Mouse (Mus musculus): ENCODE measurements at regions not wholly inside any gene's neighbourhood (a gene's known extent, or its start where the extent isn't known, plus 50 kb on each side); places are given as distances from the start of the nearest gene placed in this dataset.

GRCm38 (mm10) chrX:19219727-19220126 lies 261.4 kb downstream of the Tex13c3 start:
- H3K4me3 ChIP-seq (ENCODE audit: low read depth, low read length), result no peak overlapping the region
- ATAC-seq (ENCODE audit: insufficient number of reproducible peaks, insufficient read depth, low FRiP score, low read depth), result no peak
- H3K27me3 ChIP-seq (ENCODE audit: control insufficient read depth, insufficient read depth, low read length), result no peaks in the 10 kb centered on the region

GRCm38 (mm10) chrX:19219301-19219700 lies 261.8 kb downstream of the Tex13c3 start:
- Histone ChIP-seq H3K4me1 (ENCODE audit: control insufficient read depth, insufficient read depth, low read length) (no peaks in the 10 kb centered on the region), H3K27me3 (ENCODE audit: control insufficient read depth, insufficient read depth, low read length) (no peaks in the 10 kb centered on the region), H3K9ac (replicated peaks; ENCODE audit: low read depth, low read length) (no peak overlapping the region), H3K4me2 (replicated peaks; ENCODE audit: low read depth, low read length) (no peak overlapping the region), H3K27ac (ENCODE audit: low read length) (no peak overlapping the region), H3K9me3 (ENCODE audit: control insufficient read depth, low read depth, low read length) (no peaks in the 10 kb centered on the region), H3K4me3 (ENCODE audit: low read depth, low read length) (no peak overlapping the region), H3K36me3 (ENCODE audit: control insufficient read depth, insufficient read depth, low read length) (no peaks in the 10 kb centered on the region)
- 85% methylated on average over 2 of the region's 2 CpGs for WGBS
- no peak for ATAC-seq (ENCODE audit: insufficient number of reproducible peaks, insufficient read depth, low FRiP score, low read depth)

More at GRCm38 (mm10) chrX:19219727-19220126, 261.4 kb downstream of the Tex13c3 start:
- Histone ChIP-seq H3K9me3 (ENCODE audit: control insufficient read depth, low read depth, low read length) (no peaks in the 10 kb centered on the region), H3K4me1 (ENCODE audit: control insufficient read depth, insufficient read depth, low read length) (no peaks in the 10 kb centered on the region), H3K4me2 (replicated peaks; ENCODE audit: low read depth, low read length) (no peak overlapping the region), H3K27ac (ENCODE audit: low read length) (no peak overlapping the region), H3K36me3 (ENCODE audit: control insufficient read depth, insufficient read depth, low read length) (no peaks in the 10 kb centered on the region), H3K9ac (replicated peaks; ENCODE audit: low read depth, low read length) (no peak overlapping the region)
- 72% methylated on average over 2 of the region's 2 CpGs for WGBS

GRCm38 (mm10) chrX:19206420-19206819 lies 274.7 kb downstream of the Tex13c3 start:
- no peak for ATAC-seq (ENCODE audit: insufficient number of reproducible peaks, insufficient read depth, low FRiP score, low read depth)

GRCm38 (mm10) chrX:19202542-19202941 lies 278.6 kb downstream of the Tex13c3 start:
- Histone ChIP-seq H3K9ac (replicated peaks; ENCODE audit: low read depth, low read length) (no peak overlapping the region), H3K4me2 (replicated peaks; ENCODE audit: low read depth, low read length) (no peak overlapping the region), H3K4me1 (ENCODE audit: control insufficient read depth, insufficient read depth, low read length) (no peaks in the 10 kb centered on the region), H3K27me3 (ENCODE audit: control insufficient read depth, insufficient read depth, low read length) (no peaks in the 10 kb centered on the region), H3K9me3 (ENCODE audit: control insufficient read depth, low read depth, low read length) (no peaks in the 10 kb centered on the region), H3K27ac (ENCODE audit: low read length) (no peak overlapping the region), H3K36me3 (ENCODE audit: control insufficient read depth, insufficient read depth, low read length) (no peaks in the 10 kb centered on the region), H3K4me3 (ENCODE audit: low read depth, low read length) (no peak overlapping the region)
- 86% methylated on average over 1 of the region's 1 CpGs for WGBS
- no peak for ATAC-seq (ENCODE audit: insufficient number of reproducible peaks, insufficient read depth, low FRiP score, low read depth)

More at GRCm38 (mm10) chrX:19206420-19206819, 274.7 kb downstream of the Tex13c3 start:
- H3K27ac ChIP-seq (ENCODE audit: low read length), result no peak overlapping the region
- no peak overlapping the region for H3K4me3 ChIP-seq (ENCODE audit: low read depth, low read length)
- no peaks in the 10 kb centered on the region for H3K4me1 ChIP-seq (ENCODE audit: control insufficient read depth, insufficient read depth, low read length)
- H3K4me2 ChIP-seq (replicated peaks; ENCODE audit: low read depth, low read length), result no peak overlapping the region
- WGBS, result 52% methylated on average over 1 of the region's 1 CpGs
- no peaks in the 10 kb centered on the region for H3K36me3 ChIP-seq (ENCODE audit: control insufficient read depth, insufficient read depth, low read length)
- no peaks in the 10 kb centered on the region for H3K9me3 ChIP-seq (ENCODE audit: control insufficient read depth, low read depth, low read length)
- H3K27me3 ChIP-seq (ENCODE audit: control insufficient read depth, insufficient read depth, low read length), result no peaks in the 10 kb centered on the region
- H3K9ac ChIP-seq (replicated peaks; ENCODE audit: low read depth, low read length), result no peak overlapping the region

GRCm38 (mm10) chrX:19201383-19201782 lies 279.7 kb downstream of the Tex13c3 start:
- WGBS, result 93% methylated on average over 1 of the region's 1 CpGs

GRCm38 (mm10) chrX:19199531-19199930 lies 281.6 kb downstream of the Tex13c3 start:
- 76% methylated on average over 3 of the region's 3 CpGs for WGBS
- no peak for ATAC-seq (ENCODE audit: insufficient number of reproducible peaks, insufficient read depth, low FRiP score, low read depth)
- Histone ChIP-seq H3K9ac (replicated peaks; ENCODE audit: low read depth, low read length) (no peak overlapping the region), H3K4me1 (ENCODE audit: control insufficient read depth, insufficient read depth, low read length) (no peaks in the 10 kb centered on the region), H3K9me3 (ENCODE audit: control insufficient read depth, low read depth, low read length) (no peaks in the 10 kb centered on the region), H3K36me3 (ENCODE audit: control insufficient read depth, insufficient read depth, low read length) (no peaks in the 10 kb centered on the region), H3K27ac (ENCODE audit: low read length) (no peak overlapping the region), H3K27me3 (ENCODE audit: control insufficient read depth, insufficient read depth, low read length) (no peaks in the 10 kb centered on the region), H3K4me2 (replicated peaks; ENCODE audit: low read depth, low read length) (no peak overlapping the region), H3K4me3 (ENCODE audit: low read depth, low read length) (no peak overlapping the region)

More at GRCm38 (mm10) chrX:19201383-19201782, 279.7 kb downstream of the Tex13c3 start:
- no peak overlapping the region for H3K4me3 ChIP-seq (ENCODE audit: low read depth, low read length)
- no peak overlapping the region for H3K27ac ChIP-seq (ENCODE audit: low read length)
- H3K9ac ChIP-seq (replicated peaks; ENCODE audit: low read depth, low read length), result no peak overlapping the region
- no peak for ATAC-seq (ENCODE audit: insufficient number of reproducible peaks, insufficient read depth, low FRiP score, low read depth)
- no peaks in the 10 kb centered on the region for H3K4me1 ChIP-seq (ENCODE audit: control insufficient read depth, insufficient read depth, low read length)
- H3K27me3 ChIP-seq (ENCODE audit: control insufficient read depth, insufficient read depth, low read length), result no peaks in the 10 kb centered on the region
- H3K9me3 ChIP-seq (ENCODE audit: control insufficient read depth, low read depth, low read length), result no peaks in the 10 kb centered on the region
- no peaks in the 10 kb centered on the region for H3K36me3 ChIP-seq (ENCODE audit: control insufficient read depth, insufficient read depth, low read length)
- no peak overlapping the region for H3K4me2 ChIP-seq (replicated peaks; ENCODE audit: low read depth, low read length)

GRCm38 (mm10) chrX:19168983-19169382 lies 312.1 kb downstream of the Tex13c3 start:
- H3K27me3 ChIP-seq (ENCODE audit: control insufficient read depth, insufficient read depth, low read length), result no peaks in the 10 kb centered on the region
- 80% methylated on average over 2 of the region's 2 CpGs for WGBS
- H3K4me3 ChIP-seq (ENCODE audit: low read depth, low read length), result no peak overlapping the region
- no peaks in the 10 kb centered on the region for H3K4me1 ChIP-seq (ENCODE audit: control insufficient read depth, insufficient read depth, low read length)
- H3K9ac ChIP-seq (replicated peaks; ENCODE audit: low read depth, low read length), result no peak overlapping the region
- H3K27ac ChIP-seq (ENCODE audit: low read length), result no peak overlapping the region
- ATAC-seq (ENCODE audit: insufficient number of reproducible peaks, insufficient read depth, low FRiP score, low read depth), result no peak
- no peaks in the 10 kb centered on the region for H3K9me3 ChIP-seq (ENCODE audit: control insufficient read depth, low read depth, low read length)
- H3K36me3 ChIP-seq (ENCODE audit: control insufficient read depth, insufficient read depth, low read length), result no peaks in the 10 kb centered on the region
- H3K4me2 ChIP-seq (replicated peaks; ENCODE audit: low read depth, low read length), result no peak overlapping the region

GRCm38 (mm10) chrX:19168546-19168945 lies 312.6 kb downstream of the Tex13c3 start:
- no peak overlapping the region for H3K4me2 ChIP-seq (replicated peaks; ENCODE audit: low read depth, low read length)
- H3K9ac ChIP-seq (replicated peaks; ENCODE audit: low read depth, low read length), result no peak overlapping the region
- H3K27ac ChIP-seq (ENCODE audit: low read length), result no peak overlapping the region
- no peaks in the 10 kb centered on the region for H3K9me3 ChIP-seq (ENCODE audit: control insufficient read depth, low read depth, low read length)
- no peak overlapping the region for H3K4me3 ChIP-seq (ENCODE audit: low read depth, low read length)
- ATAC-seq (ENCODE audit: insufficient number of reproducible peaks, insufficient read depth, low FRiP score, low read depth), result no peak
- H3K4me1 ChIP-seq (ENCODE audit: control insufficient read depth, insufficient read depth, low read length), result no peaks in the 10 kb centered on the region
- WGBS, result 75% methylated on average over 5 of the region's 5 CpGs
- no peaks in the 10 kb centered on the region for H3K27me3 ChIP-seq (ENCODE audit: control insufficient read depth, insufficient read depth, low read length)
- H3K36me3 ChIP-seq (ENCODE audit: control insufficient read depth, insufficient read depth, low read length), result no peaks in the 10 kb centered on the region

GRCm38 (mm10) chrX:19168111-19168510 lies 313.0 kb downstream of the Tex13c3 start:
- Histone ChIP-seq H3K36me3 (ENCODE audit: control insufficient read depth, insufficient read depth, low read length) (no peaks in the 10 kb centered on the region), H3K27me3 (ENCODE audit: control insufficient read depth, insufficient read depth, low read length) (no peaks in the 10 kb centered on the region), H3K9me3 (ENCODE audit: control insufficient read depth, low read depth, low read length) (no peaks in the 10 kb centered on the region), H3K4me3 (ENCODE audit: low read depth, low read length) (no peak overlapping the region), H3K27ac (ENCODE audit: low read length) (no peak overlapping the region), H3K4me1 (ENCODE audit: control insufficient read depth, insufficient read depth, low read length) (no peaks in the 10 kb centered on the region), H3K4me2 (replicated peaks; ENCODE audit: low read depth, low read length) (no peak overlapping the region), H3K9ac (replicated peaks; ENCODE audit: low read depth, low read length) (no peak overlapping the region)
- 62% methylated on average over 1 of the region's 1 CpGs for WGBS
- no peak for ATAC-seq (ENCODE audit: insufficient number of reproducible peaks, insufficient read depth, low FRiP score, low read depth)
